Mouse (Mus musculus) liver, adult 2 months (tissue): Measurements from ENCODE around the gene Aoah.

Source experiments
- CTCF ChIP-seq: fragments of 200-500 bp; IDR thresholded peaks from 2 replicates; pipeline ENCODE4 v1.5.1; 2011; ENCODE audit warnings: low read depth, low read length, control low read depth
- POLR2A ChIP-seq: fragments of 200-500 bp; IDR thresholded peaks from 2 replicates; pipeline ENCODE4 v1.6.1; 2011; ENCODE audit warnings: low read length, control low read depth; ENCODE audit not compliant: insufficient read depth; ENCODE audit errors: extremely low read depth

DNA sequence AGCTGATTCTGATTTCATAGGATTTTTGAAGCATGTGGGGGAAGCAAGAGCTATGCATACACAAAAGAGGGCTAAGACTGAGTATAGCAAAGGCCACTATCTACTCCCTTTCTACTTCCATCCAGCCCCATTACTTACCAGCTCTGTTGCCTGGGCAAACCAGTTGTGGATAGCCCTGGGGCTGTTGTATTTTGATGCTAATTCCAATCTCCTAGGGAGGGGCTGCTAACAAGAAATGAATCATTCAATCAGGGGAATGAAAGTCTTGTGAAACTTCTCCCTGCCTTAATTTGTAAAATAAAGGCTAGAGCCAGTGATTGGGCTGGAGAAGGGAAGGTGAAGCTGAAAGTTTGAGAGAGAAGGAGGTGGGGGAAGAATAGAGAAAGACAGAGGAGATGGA, 142.1 kb downstream of the Aoah start:
- TF ChIP-seq CTCF, result no peak
- TF ChIP-seq POLR2A, result no peak
